Mouse (Mus musculus): Measurements from ENCODE around the gene Stard10.

DNA sequence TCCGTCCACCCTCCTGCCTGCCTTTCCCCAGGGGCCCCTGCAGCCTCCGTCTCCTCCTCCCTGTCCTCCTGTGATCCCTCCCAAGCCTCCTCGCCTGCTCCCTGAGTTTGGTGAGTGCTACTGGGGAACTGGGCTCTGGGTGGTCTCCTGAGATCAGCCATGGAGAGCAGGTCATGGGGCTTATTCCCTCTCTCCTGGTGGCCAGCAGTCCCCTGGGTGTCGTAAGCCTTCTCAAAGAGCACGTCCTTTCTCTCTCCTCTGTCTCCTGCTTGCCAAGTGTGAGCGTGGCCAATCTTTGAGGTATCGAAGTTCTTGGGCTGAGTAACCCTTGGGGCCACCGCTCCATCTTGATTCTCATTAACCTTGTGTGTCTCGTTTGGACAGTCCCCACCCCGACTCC lies 68.0 kb downstream of the Stard10 start:
- TF ChIP-seq POLR2A (IDR thresholded peaks at IDR 0.05; ENCODE audit: insufficient read depth, low read depth, low read length) (no peak), CTCF (IDR thresholded peaks at IDR 0.05; ENCODE audit: insufficient read depth, low read depth, low read length) (no peak)

Data from olfactory bulb, adult 2 months (tissue).